In the genomic region with DNA sequence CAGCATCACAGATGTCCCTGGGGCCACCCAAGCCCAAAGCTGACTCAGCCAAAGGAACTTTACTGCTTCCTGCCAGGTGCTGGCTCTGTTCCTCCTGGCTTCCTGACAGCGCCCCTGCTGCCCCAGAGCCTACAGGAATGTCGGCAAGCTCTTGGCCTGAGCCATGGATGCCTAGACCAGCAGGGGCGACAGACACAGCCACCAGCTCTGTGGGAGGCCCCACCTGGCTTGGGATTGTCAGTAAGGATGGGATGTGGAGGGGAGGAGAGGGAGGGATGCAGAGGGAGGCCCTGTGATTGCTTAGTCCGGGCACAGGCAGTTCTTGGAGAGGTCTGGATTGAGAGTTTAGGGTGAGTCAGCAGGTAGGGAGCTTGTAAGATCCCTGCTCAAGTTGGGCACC, we compare ENCODE assay signal across 8 mouse cellular contexts. TPM values are rescaled to one million over a fixed set of nuclear protein-coding genes. Genes with fewer than 3 reads are reported as not detected.
DNase-seq lines count a peak whose midpoint lies in the region; ATAC-seq and TF ChIP-seq lines count a peak whose summit lies in the region.

No protein-coding gene starts in this region.

- H3K9ac ChIP-seq in embryonic facial prominence, embryonic 13.5 days, result peak overlapping the region; percentile 41; the same call in 1 of the 2 replicates
- H3K9ac ChIP-seq in intestine, embryonic 15.5 days, result no peak overlapping the region

- WGBS in embryonic facial prominence, embryonic 13.5 days, result 8% methylated on average over 4 of the region's 4 CpGs
- WGBS in intestine, embryonic 15.5 days, result 9% methylated on average over 4 of the region's 4 CpGs

- peaks cover 17% of the 10 kb centered on the region for H3K4me1 ChIP-seq in embryonic facial prominence, embryonic 13.5 days
- no peaks in the 10 kb centered on the region for H3K4me1 ChIP-seq in intestine, embryonic 15.5 days (replicated peaks)

- 0 out of 2 replicates have a peak overlapping the region, but pooled peaks have one; percentile 14 for H3K4me2 ChIP-seq in embryonic facial prominence, embryonic 13.5 days
- no peak overlapping the region for H3K4me2 ChIP-seq in intestine, embryonic 15.5 days (replicated peaks)

- no peak for ATAC-seq in embryonic facial prominence, embryonic 13.5 days (ENCODE audit: insufficient number of reproducible peaks, insufficient read depth, low FRiP score, low TSS enrichment, low read depth)
- peak; percentile 15; the same call in 1 of the 2 replicates for ATAC-seq in intestine, embryonic 15.5 days
- ATAC-seq in megakaryocyte-erythroid progenitor cell, adult 5-6 weeks (replicated peaks; ENCODE audit: low FRiP score, low TSS enrichment, poor library complexity, severe bottlenecking), result no peak

- no peaks in the 10 kb centered on the region for H3K36me3 ChIP-seq in embryonic facial prominence, embryonic 13.5 days
- H3K36me3 ChIP-seq in intestine, embryonic 15.5 days, result no peaks in the 10 kb centered on the region

- H3K27ac ChIP-seq in layer of hippocampus, adult 2 months, result peak overlapping the region; percentile 77
- H3K27ac ChIP-seq in embryonic facial prominence, embryonic 13.5 days, result peak overlapping the region; percentile 58
- H3K27ac ChIP-seq in intestine, embryonic 15.5 days, result no peak overlapping the region

- no peak overlapping the region for H3K4me3 ChIP-seq in layer of hippocampus, adult 2 months
- no peak overlapping the region for H3K4me3 ChIP-seq in embryonic facial prominence, embryonic 13.5 days
- H3K4me3 ChIP-seq in intestine, embryonic 15.5 days (replicated peaks), result no peak overlapping the region

- no peak for DNase-seq in layer of hippocampus, adult 2 months (ENCODE audit: low spot score in 2 of 2)
- DNase-seq in layer of hippocampus, adult 9-10 months (ENCODE audit: low spot score), result no peak
- DNase-seq in ZHBTc4 (ENCODE audit: low read depth, low spot score), result peak; percentile 81
- no peak for DNase-seq in spleen, postnatal 10 days (ENCODE audit: low spot score in 2 of 2)
- no peak for DNase-seq in embryo, embryonic 9.5 days (ENCODE audit: extremely low spot score)

- H3K27me3 ChIP-seq in embryonic facial prominence, embryonic 13.5 days, result 0 out of 2 replicates have a peak, but pooled peaks cover 3% of the 10 kb centered on the region
- H3K27me3 ChIP-seq in intestine, embryonic 15.5 days (replicated peaks), result 0 out of 2 replicates have a peak, but pooled peaks cover 4% of the 10 kb centered on the region

- no peaks in the 10 kb centered on the region for H3K9me3 ChIP-seq in embryonic facial prominence, embryonic 13.5 days
- no peaks in the 10 kb centered on the region for H3K9me3 ChIP-seq in intestine, embryonic 15.5 days

- peak; percentile 15; the same call in 1 of the 2 replicates for TF ChIP-seq CTCF in layer of hippocampus, adult 2 months (conservative IDR thresholded peaks at IDR 0.05)

RNA-seq across cellular contexts. Expression of gene Ccdc124, which starts 6.4 kb away (rescaled TPM):
- 10 to 100 TPM; 82.2 to 88.9 TPM for total RNA-seq in layer of hippocampus, adult 2 months (2021)
- 108 and 124 TPM in 2 replicates for polyA plus RNA-seq in embryonic facial prominence, embryonic 13.5 days (2015; fragmentation: Nextera tagmentation; extraction: Ambion mirVana)
- polyA plus RNA-seq in intestine, embryonic 15.5 days (2015; fragmentation: Nextera tagmentation; extraction: Ambion mirVana), result 89.4 and 90.7 TPM in 2 replicates
- 28.5 and 47.9 TPM in 2 replicates for total RNA-seq in megakaryocyte-erythroid progenitor cell, adult 5-6 weeks (2014; fragmentation: Nextera tagmentation)
- 30.8 and 51.1 TPM in 2 replicates for total RNA-seq in megakaryocyte-erythroid progenitor cell, adult 5-6 weeks (2017)

RNA-seq across cellular contexts. Expression of gene Slc5a5, which starts 12.4 kb away (rescaled TPM):
- 1 to 10 TPM; 5.9 to 8.0 TPM for total RNA-seq in layer of hippocampus, adult 2 months (2021)
- 0.18 and 0.32 TPM in 2 replicates for polyA plus RNA-seq in embryonic facial prominence, embryonic 13.5 days (2015; fragmentation: Nextera tagmentation; extraction: Ambion mirVana)
- 0.34 and 0.40 TPM in 2 replicates for polyA plus RNA-seq in intestine, embryonic 15.5 days (2015; fragmentation: Nextera tagmentation; extraction: Ambion mirVana)
- total RNA-seq in megakaryocyte-erythroid progenitor cell, adult 5-6 weeks (2014; fragmentation: Nextera tagmentation), result 0.59 TPM in 1 of 2 replicates, not detected in the other
- not detected in 2 replicates for total RNA-seq in megakaryocyte-erythroid progenitor cell, adult 5-6 weeks (2017)

RNA-seq across cellular contexts. Expression of gene Kcnn1, which starts 17.1 kb away (rescaled TPM):
- 10 to 100 TPM; 17.4 to 18.3 TPM for total RNA-seq in layer of hippocampus, adult 2 months (2021)
- polyA plus RNA-seq in embryonic facial prominence, embryonic 13.5 days (2015; fragmentation: Nextera tagmentation; extraction: Ambion mirVana), result 3.2 and 5.3 TPM in 2 replicates
- 2.0 TPM in 2 replicates for polyA plus RNA-seq in intestine, embryonic 15.5 days (2015; fragmentation: Nextera tagmentation; extraction: Ambion mirVana)
- 0.32 TPM in 1 of 2 replicates, not detected in the other for total RNA-seq in megakaryocyte-erythroid progenitor cell, adult 5-6 weeks (2014; fragmentation: Nextera tagmentation)
- 2.9 TPM in 1 of 2 replicates, not detected in the other for total RNA-seq in megakaryocyte-erythroid progenitor cell, adult 5-6 weeks (2017)

RNA-seq across cellular contexts. Expression of gene Rpl18a, which starts 17.1 kb away (rescaled TPM):
- 100 to 1,000 TPM; 698 to 704 TPM for total RNA-seq in layer of hippocampus, adult 2 months (2021)
- 4,412 and 4,959 TPM in 2 replicates for polyA plus RNA-seq in embryonic facial prominence, embryonic 13.5 days (2015; fragmentation: Nextera tagmentation; extraction: Ambion mirVana)
- polyA plus RNA-seq in intestine, embryonic 15.5 days (2015; fragmentation: Nextera tagmentation; extraction: Ambion mirVana), result 4,170 and 4,400 TPM in 2 replicates
- total RNA-seq in megakaryocyte-erythroid progenitor cell, adult 5-6 weeks (2014; fragmentation: Nextera tagmentation), result 6,537 and 6,664 TPM in 2 replicates
- 1,763 and 2,438 TPM in 2 replicates for total RNA-seq in megakaryocyte-erythroid progenitor cell, adult 5-6 weeks (2017)

RNA-seq across cellular contexts. Expression of gene Map1s, which starts 25.6 kb away (rescaled TPM):
- 10 to 100 TPM; 97.0 to 98.1 TPM for total RNA-seq in layer of hippocampus, adult 2 months (2021)
- 49.8 and 52.6 TPM in 2 replicates for polyA plus RNA-seq in embryonic facial prominence, embryonic 13.5 days (2015; fragmentation: Nextera tagmentation; extraction: Ambion mirVana)
- polyA plus RNA-seq in intestine, embryonic 15.5 days (2015; fragmentation: Nextera tagmentation; extraction: Ambion mirVana), result 36.7 and 38.6 TPM in 2 replicates
- 20.5 and 27.9 TPM in 2 replicates for total RNA-seq in megakaryocyte-erythroid progenitor cell, adult 5-6 weeks (2014; fragmentation: Nextera tagmentation)
- total RNA-seq in megakaryocyte-erythroid progenitor cell, adult 5-6 weeks (2017), result 9.8 and 11.9 TPM in 2 replicates

Comparison
In these comparisons a context has a peak if more than half of its experiments do, and no peak if none do; other contexts are left out.
1. RNA of gene Slc5a5, which starts 12.4 kb away (total RNA-seq): 5.9 to 8.0 TPM in layer of hippocampus, adult 2 months; 0.59 TPM in megakaryocyte-erythroid progenitor cell, adult 5-6 weeks; every median in the first group is over 4 times any median in the second.
2. RNA of gene Kcnn1, which starts 17.1 kb away (total RNA-seq): 17.4 to 18.3 TPM in layer of hippocampus, adult 2 months; 0.32 to 2.9 TPM in megakaryocyte-erythroid progenitor cell, adult 5-6 weeks; every median in the first group is over 4 times any median in the second.